Mouse (Mus musculus) right cerebral cortex, postnatal 14 days (tissue): ENCODE measurements around the gene Evc.

Experiments used
- DNase-seq: peaks from one replicate; pipeline ENCODE4 v3.0.0; 2022

Gene Evc

GRCm38 (mm10) chr5:37241224-37241623, 95.5 kb downstream of the Evc start:
- DNase-seq = no peak

DNA sequence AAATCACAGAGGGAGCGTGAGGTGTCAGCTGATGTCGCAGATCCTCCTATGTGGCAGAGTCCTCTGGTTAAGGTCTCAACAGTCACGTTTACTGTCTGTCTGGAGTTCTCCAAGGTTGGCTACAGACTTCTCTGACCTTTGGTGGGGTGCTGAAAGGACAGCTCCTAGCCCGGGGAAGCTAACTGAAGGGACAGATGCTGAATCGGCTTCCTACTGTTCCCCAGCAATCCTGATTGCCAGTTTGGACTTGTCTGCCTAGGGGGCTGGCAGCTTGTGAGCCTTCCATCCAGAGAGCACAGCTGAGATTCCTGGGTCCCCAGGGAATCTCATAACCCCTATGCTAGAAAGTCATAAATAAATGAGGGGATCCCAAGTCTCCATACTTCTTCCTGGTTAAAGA, 96.1 kb downstream of the Evc start:
- DNase-seq = no peak
